Mouse (Mus musculus): ENCODE results near the gene Taf1d. TPM values are rescaled to one million over a fixed set of nuclear protein-coding genes. Genes with fewer than 3 reads are reported as not detected.
A peak's percentile ranks its signal among the peaks of the same experiment; 100 is the strongest.
"Not testable (repeated sequence)": the region's sequence is repeated elsewhere in the genome, so short reads cannot be mapped to it uniquely, and the experiment has no call there.

Taf1d gene
- total RNA-seq, 2 experiments from 2014 or later, result 65.4 to 80.6 TPM

DNA sequence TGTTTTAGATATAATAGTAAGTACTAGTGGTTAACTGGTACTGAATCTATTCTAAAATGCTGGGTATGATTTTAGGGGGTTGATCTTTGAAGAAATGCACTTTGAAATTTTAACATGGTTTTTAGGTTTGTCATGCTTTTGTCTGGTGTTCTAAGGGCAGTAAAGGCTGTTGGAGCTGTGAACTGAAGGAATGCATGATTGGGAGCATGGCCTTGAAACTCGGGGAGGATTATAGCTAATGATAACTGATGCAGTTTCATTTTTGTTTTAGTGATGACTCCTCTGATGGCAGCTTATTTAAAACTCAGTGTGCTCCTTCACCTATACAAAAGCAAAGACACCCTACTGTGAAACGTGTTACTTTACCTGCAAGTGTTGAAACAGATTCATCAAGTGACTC, 2.2 kb downstream of the Taf1d start:
- DNase-seq, result no peak

DNA sequence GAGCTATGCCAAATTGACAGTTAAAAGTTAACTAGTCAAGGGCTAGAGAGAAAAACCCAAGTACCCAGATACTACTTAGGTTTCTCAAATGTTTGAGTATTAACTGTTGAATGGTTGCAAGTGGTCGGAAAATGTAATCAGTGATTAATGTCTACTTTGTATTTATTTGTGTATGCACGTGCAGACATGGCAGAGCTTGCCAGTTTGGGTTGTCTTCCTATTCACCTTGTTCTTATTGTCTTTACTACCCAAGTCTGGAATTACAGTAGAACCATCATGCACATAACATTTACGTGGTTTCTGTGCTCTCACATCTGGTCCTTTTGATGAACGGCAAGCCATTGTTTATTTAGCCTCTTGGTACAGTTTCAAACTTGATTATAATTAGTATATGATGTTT, 3.4 kb downstream of the Taf1d start:
- DNase-seq, result no peak

DNA sequence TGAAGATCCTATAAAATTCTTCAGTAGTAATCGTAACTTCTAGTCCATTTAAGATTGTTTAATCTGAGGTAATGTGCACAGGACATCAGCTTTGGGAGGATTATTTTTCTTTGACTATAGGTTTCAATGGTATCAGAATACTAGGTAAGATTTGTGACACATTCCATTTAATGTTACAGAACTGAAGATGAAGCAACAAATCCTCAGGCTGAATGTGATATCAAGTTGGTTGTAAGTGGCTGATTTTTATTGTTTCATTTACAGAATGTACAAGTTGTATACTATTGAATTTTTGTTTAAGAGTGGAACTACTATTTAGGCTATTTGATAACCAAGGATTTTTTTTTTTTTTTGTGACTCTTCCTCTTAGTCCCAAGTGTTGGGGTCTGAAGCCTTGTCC, 4.2 kb downstream of the Taf1d start:
- DNase-seq, result no peak

DNA sequence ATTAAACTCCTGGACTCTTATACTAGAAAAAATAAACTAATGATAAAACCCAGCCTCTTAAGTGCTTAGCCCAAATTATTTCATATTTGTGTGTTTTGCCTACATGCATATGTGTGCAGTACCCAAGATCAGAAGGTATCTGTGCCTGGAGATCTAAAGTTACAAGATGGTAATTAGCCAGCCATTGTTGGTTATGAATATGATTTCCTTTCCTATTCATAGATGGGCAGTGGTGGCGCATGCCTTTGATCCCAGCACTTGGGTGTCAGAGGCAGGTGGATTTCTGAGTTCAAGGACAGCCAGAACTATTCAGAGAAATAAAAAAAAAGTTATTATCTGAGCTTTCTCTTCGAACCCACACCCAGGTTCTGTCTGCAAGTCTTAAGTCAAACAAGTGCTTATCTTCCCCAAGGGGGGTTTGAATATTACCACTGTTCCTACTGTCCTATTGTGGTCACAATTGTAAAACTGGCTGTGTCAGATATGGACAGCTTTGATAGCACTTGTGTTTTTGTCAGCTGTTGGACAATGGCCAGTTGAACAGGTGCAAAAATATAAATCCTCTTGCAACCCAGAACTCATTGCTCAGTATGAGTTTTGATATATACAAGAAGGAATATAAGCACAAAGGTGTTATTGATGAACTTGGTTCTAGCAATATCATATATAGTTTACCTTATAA, 6.2 kb downstream of the Taf1d start:
- DNase-seq, result no peak

DNA sequence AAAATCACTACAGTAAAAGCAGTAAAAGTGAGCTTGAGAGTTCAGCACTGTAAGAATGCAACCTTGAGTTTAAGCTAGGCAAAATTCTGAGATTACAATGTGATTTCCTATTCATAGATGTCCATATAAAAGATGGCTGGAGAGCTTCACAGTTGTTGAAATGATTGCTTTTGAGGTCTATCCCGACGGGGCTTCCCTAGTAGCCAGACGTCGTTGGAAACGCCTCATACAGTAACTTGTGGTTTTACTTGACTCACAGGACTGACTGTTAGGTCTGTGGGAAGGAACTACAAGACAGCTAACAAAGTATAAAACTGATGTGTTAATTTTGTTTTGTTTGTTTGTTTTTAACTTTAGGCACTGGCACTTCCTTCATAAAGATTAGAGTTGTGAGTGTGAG, 7.6 kb downstream of the Taf1d start:
- no peak for DNase-seq

DNA sequence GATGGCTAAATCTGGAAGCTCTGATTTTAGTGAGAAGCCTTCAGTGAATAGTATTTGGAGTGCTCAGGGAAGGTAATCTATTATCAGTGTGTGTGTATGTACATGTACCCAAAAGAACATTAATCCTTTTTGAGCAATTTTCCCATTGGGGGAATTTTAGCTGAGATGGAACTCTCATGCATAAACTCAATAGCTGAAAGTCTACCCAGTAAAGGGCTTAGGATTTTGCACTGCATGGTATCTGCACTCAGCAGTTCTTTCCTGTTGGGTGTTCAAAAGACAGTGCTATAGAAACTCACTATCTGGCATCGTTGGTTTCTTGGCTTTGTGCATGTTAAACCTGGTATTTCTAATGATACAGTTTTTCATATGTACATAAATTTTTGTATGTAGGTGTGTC, 8.6 kb downstream of the Taf1d start:
- no peak for DNase-seq

DNA sequence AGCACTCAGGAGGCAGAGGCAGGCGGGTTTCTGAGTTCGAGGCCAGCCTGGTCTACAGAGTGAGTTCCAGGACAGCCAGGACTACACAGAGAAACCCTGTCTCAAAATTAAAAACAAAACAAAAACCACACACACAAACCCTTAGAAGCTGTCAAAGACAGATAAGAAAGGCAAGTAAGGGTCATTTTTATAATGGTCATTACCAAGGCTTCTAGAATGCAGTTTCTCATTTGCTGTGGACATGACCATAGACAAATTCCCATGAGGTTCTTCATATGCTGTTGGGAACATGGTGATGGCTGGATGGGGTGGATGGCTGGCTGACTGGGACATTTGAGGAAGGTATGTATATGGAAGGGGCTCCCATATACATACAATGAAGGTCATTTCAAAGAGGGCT, 10.3 kb downstream of the Taf1d start:
- DNase-seq, result not testable (repeated sequence)

DNA sequence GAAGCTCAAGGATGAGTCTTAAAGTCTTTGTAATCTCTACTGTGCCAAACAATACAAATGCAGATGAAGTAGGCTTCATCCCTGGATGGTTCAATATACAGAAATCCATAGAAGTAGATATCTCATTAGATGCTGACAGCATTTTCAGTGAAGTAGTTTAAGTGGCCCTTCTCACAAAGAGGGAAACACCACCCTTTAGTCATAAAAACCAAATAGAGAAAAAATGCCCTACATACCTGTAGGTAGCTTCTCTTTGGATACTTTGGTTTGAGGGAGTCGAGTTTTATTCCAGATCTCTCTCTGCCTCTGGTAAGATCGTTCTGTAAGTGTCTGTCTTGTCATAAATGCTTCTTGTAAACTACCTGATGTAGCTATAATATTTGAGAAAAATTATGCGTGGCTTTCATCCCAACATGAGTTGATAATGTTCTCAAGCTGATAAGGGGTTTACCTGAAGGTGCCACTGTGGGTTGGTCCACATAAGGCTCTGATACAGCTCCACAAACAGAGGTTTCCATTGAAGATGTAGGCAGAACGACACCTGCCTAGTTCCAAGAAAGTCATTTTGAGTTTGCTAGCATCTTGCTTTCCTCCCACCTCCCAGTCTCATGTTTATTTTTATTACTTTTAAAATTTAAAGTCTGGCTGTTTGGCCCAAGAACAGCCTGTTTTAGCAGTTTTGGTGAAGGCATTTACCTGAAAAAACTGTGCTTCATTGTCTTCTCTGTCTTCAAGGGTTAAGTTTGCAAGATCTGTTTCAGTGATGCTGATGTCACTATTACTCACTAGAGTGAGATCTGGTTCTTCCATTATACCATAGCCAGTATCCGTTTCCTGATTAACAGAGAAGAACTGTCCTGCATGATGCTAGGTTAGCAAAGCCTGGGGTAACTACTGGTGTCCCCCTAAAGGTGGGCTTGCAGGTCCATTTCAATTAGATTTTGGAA, 11.5 kb downstream of the Taf1d start:
- DNase-seq, result no peak

DNA sequence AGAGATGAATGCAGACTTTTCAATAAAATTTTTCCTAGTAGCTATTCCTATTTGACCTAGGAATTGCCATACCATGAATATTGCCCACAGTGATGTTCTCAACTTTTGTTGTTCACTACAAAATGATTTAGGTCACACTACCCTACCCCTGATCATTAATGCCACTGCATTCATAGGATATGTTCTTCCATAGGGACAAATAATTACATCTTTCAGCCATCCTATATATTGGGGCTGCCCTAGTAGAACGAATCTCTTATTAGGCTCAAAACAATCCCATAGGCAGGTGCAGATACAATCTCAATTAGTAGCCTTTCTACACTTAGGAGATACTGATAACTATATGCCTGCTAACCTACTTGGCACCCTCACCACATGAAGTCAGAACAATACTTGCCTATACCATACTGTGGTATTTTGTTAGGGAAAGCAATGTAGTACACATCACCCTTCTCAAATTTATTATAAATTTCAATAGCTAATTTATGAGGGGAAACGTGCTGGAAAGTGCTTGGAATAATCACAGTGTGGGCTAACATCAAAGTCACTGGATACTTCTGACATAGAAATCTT, 12.2 kb downstream of the Taf1d start:
- DNase-seq, result no peak

DNA sequence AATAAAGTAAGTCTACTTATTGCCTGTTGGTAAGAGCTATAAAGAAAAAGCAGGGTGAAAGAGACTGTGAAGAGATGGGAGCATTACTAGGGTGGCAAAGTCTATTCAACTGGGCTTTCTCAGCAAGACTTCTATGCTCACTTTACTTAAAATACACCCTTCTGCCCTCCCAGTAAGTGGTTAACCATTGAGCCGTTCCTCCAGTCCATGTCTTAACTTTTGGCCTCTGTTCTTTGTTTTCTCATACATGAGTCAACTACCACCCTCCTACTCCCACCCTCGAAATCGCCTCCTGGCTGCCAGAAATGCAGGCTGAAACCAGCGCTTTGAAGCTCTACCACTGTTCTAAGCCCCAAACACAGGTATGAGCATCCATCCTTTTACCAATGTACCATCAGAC, 31.8 kb downstream of the Taf1d start:
- DNase-seq, result no peak

DNA sequence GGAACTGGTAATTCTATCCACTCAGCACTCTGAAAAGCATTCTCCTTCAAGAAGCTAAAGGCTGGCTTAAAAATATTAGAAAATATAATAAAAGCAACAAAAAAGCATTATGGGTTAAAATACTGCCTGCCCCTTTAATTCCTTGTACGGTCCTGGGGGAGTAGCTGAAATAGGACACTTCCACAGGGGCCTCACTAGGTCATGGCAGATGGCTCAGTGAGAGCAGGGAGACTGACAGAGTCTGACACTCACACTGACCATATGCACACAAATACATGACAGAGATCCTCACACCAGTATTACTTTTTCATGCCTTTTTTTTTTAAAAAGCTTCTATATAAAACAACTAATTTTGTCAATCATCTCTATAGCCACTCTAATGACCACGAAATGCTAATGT, 43.9 kb downstream of the Taf1d start:
- no peak for DNase-seq

DNA sequence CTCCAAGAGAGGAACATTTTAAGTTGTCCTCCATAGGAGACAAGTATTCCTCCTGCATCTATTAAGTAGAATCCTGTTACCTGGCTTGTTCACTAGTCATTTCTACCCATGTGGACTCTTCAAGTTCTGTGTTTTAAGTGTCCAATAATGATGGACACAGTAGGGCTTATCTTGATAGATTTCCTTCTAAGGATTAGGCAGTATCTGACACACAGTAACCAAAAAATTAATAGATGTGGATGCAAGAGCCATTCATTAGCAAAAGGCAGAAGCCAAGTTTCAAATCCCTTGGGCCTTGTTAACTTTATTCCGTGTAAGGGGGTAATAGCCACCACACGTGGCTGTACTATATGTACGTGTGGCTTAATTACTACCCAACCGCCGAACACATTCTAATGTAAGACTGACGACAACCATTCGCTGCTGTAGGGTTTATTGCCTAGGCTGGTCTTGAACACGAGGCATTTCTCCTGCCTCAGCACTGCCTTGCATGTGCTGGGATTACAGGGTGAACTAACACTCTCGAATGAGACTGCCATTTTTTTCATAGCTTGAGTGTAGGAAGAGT, 51.0 kb downstream of the Taf1d start:
- no peak for DNase-seq

DNA sequence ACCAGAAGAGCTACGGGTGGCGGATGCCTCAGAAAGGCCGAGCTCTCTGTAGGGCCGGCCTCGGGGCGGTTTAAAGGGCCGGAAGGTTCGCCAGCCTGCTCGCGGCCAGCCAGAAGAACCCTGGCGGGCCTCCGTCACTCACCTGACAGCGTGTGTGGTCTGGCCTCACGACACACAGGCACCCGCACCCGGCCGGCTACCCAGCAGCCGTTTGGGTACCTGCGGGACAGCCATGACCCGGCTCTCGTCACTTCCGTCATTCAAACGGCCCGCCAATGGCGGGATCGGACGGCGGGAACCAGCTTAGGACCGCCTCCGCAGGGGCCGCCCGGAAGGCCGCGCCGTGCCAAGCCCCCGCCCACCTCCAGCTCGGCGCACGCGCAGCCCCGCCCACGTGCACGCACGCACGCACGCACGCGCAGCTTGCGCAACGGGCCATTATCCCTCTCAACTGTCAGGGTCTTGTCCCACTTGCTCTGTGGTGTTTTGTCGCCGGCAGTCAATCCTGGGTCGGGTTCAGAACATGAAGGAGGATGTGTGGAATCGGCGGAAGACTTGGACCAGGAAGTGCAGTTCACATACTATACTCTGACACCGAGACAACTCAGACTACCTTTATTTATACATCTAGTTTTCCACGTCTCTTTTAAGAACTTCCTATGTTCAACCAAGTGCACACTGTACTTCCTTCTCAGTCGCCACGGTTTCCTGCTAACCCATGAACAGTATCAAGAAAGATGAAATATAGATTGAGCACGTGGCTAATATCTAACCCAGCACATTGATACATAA, 51.7 kb downstream of the Taf1d start, which contains the start of gene Cep295:
TSS of gene Cep295 (minus strand) at position 305 of the 792 bp plus-strand sequence.
- peak; percentile 96 for DNase-seq

DNA sequence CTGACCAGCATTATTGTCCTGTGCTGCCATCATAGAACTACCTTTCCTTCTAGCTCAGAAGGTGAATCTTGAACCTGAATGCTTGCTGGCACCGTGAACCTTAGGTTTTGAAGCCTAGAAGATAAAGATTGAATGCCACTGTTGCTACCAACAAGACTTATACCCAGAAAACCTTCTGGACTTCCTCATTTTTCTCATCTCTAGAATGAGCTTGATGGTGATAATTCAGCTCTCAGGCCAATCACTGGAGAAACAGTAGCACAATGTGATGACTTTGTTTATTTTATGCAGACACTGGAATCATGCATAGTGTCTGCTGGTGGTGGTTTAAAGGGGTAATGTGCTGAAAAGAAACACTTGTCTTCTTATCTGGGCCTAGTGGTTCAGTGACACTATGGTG, 58.8 kb downstream of the Taf1d start:
- no peak for DNase-seq

DNA sequence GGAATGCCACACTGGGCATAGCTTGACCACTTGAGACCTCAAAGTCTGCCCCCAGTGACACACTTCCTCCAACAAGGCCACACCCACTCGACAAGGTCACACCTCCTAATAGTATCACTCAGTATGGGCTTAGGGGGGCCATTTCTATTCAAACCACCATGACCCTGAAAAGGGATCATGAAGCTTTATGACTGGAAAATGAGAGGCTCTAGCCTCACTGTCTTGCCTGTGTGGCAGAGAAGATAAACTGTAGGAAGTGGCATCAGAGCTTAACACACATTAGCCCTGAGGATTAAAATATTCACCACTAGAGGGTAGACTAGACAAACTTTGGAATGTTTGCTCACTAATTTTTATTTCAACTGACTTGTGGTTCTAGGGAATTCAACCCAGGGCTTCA, 59.8 kb downstream of the Taf1d start:
- no peak for DNase-seq

DNA sequence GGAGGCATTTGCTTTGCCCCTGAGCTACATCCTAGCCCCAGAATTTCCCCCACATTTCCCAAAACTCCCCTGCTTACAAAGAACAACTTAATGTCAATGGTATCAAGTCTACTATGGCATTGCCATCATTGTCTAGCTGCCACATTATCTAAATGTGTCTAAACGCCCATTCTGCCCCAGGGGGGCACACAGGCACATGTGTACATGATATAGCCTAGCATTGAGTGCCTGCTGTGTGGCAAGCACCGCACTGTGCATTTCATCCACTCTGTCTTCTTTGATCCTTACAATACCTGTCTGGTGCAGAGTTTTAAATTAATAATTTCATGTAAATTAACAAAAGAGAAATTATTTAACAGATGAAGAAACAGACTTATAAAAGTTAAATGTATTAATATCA, 60.2 kb downstream of the Taf1d start:
- DNase-seq, result no peak

Small RNA genes lying within 50 kb of the gene (microRNA-seq; reads per million reads assigned to microRNA genes)
- gene Gm49349 (ENCODE audit: borderline replicate concordance in 2 of 2) (0 reads per million in 2 experiments), gene mmu-mir-7650 (ENCODE audit: borderline replicate concordance in 2 of 2) (0 reads per million in 2 experiments)

Other genes starting within 250 kb of the Taf1d start
- under 1 TPM; 0.27 to 0.74 TPM for gene Hephl1, start 194.1 kb upstream of the Taf1d start, total RNA-seq (2021)
- not detected for gene Vstm5, start 67.2 kb upstream of the Taf1d start, total RNA-seq (2021)
- 1 to 10 TPM; 8.1 to 9.4 TPM for gene Med17, start 26.3 kb upstream of the Taf1d start, total RNA-seq (2021)
- 1 to 10 TPM; 2.5 to 7.3 TPM for gene 4931406C07Rik, start 234 bp downstream of the Taf1d start, total RNA-seq (2021)
- 1 to 10 TPM; 5.9 to 6.1 TPM for gene Cep295, start 51.6 kb downstream of the Taf1d start, total RNA-seq (2021)
- gene Smco4, start 187.2 kb downstream of the Taf1d start, total RNA-seq (2021), result 10 to 100 TPM in 1 of 2 experiments, 1 to 10 TPM in 1; 9.4 to 11.3 TPM